Mouse (Mus musculus): ENCODE data around the gene App. TPM values are rescaled to one million over a fixed set of nuclear protein-coding genes. Genes with fewer than 3 reads are reported as not detected.

App gene
- polyA plus RNA-seq, 1 experiment from 2014 or later: 297 TPM

GRCm38 (mm10) chr16:85103116-85103787 lies 70.3 kb downstream of the App start:
- WGBS: 84% methylated on average over 13 of the region's 13 CpGs
- no peak overlapping the region for H3K27ac ChIP-seq (ENCODE audit: low read length)
- H3K36me3 ChIP-seq (ENCODE audit: control insufficient read depth, insufficient read depth, low read length): peaks cover 13% of the 10 kb centered on the region
- H3K4me3 ChIP-seq (ENCODE audit: low read length): no peak overlapping the region
- peaks cover 3% of the 10 kb centered on the region; the same call in 1 of the 2 replicates for H3K4me1 ChIP-seq (replicated peaks; ENCODE audit: control insufficient read depth, insufficient read depth, low read length)
- no peak overlapping the region for H3K4me2 ChIP-seq (ENCODE audit: low read depth, low read length)
- H3K9me3 ChIP-seq (ENCODE audit: control insufficient read depth, low read length): no peaks in the 10 kb centered on the region
- no peaks in the 10 kb centered on the region for H3K27me3 ChIP-seq (ENCODE audit: control insufficient read depth, insufficient read depth, low read depth, low read length)
- no peak for ATAC-seq (ENCODE audit: low read depth)
- no peak overlapping the region for H3K9ac ChIP-seq (ENCODE audit: low read length)

- ATAC-seq (ENCODE audit: low read depth): no peak
- WGBS: 76% methylated on average over 3 of the region's 3 CpGs
Measured at GRCm38 (mm10) chr16:85101544-85101943, 72.0 kb downstream of the App start.

GRCm38 (mm10) chr16:85100806-85101205 lies 72.8 kb downstream of the App start:
- Histone ChIP-seq H3K36me3 (ENCODE audit: control insufficient read depth, insufficient read depth, low read length) (peaks cover 13% of the 10 kb centered on the region), H3K27ac (ENCODE audit: low read length) (no peak overlapping the region), H3K4me2 (ENCODE audit: low read depth, low read length) (no peak overlapping the region), H3K27me3 (ENCODE audit: control insufficient read depth, insufficient read depth, low read depth, low read length) (no peaks in the 10 kb centered on the region), H3K9ac (ENCODE audit: low read length) (no peak overlapping the region), H3K4me1 (replicated peaks; ENCODE audit: control insufficient read depth, insufficient read depth, low read length) (peaks cover 3% of the 10 kb centered on the region; the same call in 1 of the 2 replicates), H3K9me3 (ENCODE audit: control insufficient read depth, low read length) (no peaks in the 10 kb centered on the region), H3K4me3 (ENCODE audit: low read length) (no peak overlapping the region)
- ATAC-seq (ENCODE audit: low read depth): no peak
- WGBS: 16% methylated on average over 3 of the region's 3 CpGs

More at GRCm38 (mm10) chr16:85101544-85101943, 72.0 kb downstream of the App start:
- no peak overlapping the region for H3K9ac ChIP-seq (ENCODE audit: low read length)
- peaks cover 3% of the 10 kb centered on the region; the same call in 1 of the 2 replicates for H3K4me1 ChIP-seq (replicated peaks; ENCODE audit: control insufficient read depth, insufficient read depth, low read length)
- H3K27me3 ChIP-seq (ENCODE audit: control insufficient read depth, insufficient read depth, low read depth, low read length): no peaks in the 10 kb centered on the region
- H3K27ac ChIP-seq (ENCODE audit: low read length): no peak overlapping the region
- peaks cover 13% of the 10 kb centered on the region for H3K36me3 ChIP-seq (ENCODE audit: control insufficient read depth, insufficient read depth, low read length)
- no peaks in the 10 kb centered on the region for H3K9me3 ChIP-seq (ENCODE audit: control insufficient read depth, low read length)
- no peak overlapping the region for H3K4me2 ChIP-seq (ENCODE audit: low read depth, low read length)
- H3K4me3 ChIP-seq (ENCODE audit: low read length): no peak overlapping the region

- peaks cover 3% of the 10 kb centered on the region; the same call in 1 of the 2 replicates for H3K4me1 ChIP-seq (replicated peaks; ENCODE audit: control insufficient read depth, insufficient read depth, low read length)
- no peaks in the 10 kb centered on the region for H3K27me3 ChIP-seq (ENCODE audit: control insufficient read depth, insufficient read depth, low read depth, low read length)
Measured at GRCm38 (mm10) chr16:85099487-85099886, 74.1 kb downstream of the App start.

GRCm38 (mm10) chr16:85099044-85099443 lies 74.5 kb downstream of the App start:
- no peak overlapping the region for H3K4me3 ChIP-seq (ENCODE audit: low read length)
- H3K9me3 ChIP-seq (ENCODE audit: control insufficient read depth, low read length): no peaks in the 10 kb centered on the region
- H3K27ac ChIP-seq (ENCODE audit: low read length): no peak overlapping the region
- 80% methylated on average over 7 of the region's 7 CpGs for WGBS
- no peak for ATAC-seq (ENCODE audit: low read depth)
- H3K4me2 ChIP-seq (ENCODE audit: low read depth, low read length): no peak overlapping the region
- H3K4me1 ChIP-seq (replicated peaks; ENCODE audit: control insufficient read depth, insufficient read depth, low read length): peaks cover 3% of the 10 kb centered on the region; the same call in 1 of the 2 replicates
- no peaks in the 10 kb centered on the region for H3K27me3 ChIP-seq (ENCODE audit: control insufficient read depth, insufficient read depth, low read depth, low read length)
- peaks cover 13% of the 10 kb centered on the region for H3K36me3 ChIP-seq (ENCODE audit: control insufficient read depth, insufficient read depth, low read length)
- no peak overlapping the region for H3K9ac ChIP-seq (ENCODE audit: low read length)

More at GRCm38 (mm10) chr16:85099487-85099886, 74.1 kb downstream of the App start:
- H3K4me3 ChIP-seq (ENCODE audit: low read length): no peak overlapping the region
- ATAC-seq (ENCODE audit: low read depth): no peak
- 42% methylated on average over 7 of the region's 7 CpGs for WGBS
- H3K9me3 ChIP-seq (ENCODE audit: control insufficient read depth, low read length): no peaks in the 10 kb centered on the region
- no peak overlapping the region for H3K9ac ChIP-seq (ENCODE audit: low read length)
- H3K36me3 ChIP-seq (ENCODE audit: control insufficient read depth, insufficient read depth, low read length): peaks cover 13% of the 10 kb centered on the region
- H3K4me2 ChIP-seq (ENCODE audit: low read depth, low read length): no peak overlapping the region
- no peak overlapping the region for H3K27ac ChIP-seq (ENCODE audit: low read length)

GRCm38 (mm10) chr16:85096396-85096795 lies 77.2 kb downstream of the App start:
- peaks cover 4% of the 10 kb centered on the region for H3K36me3 ChIP-seq (ENCODE audit: control insufficient read depth, insufficient read depth, low read length)
- ATAC-seq (ENCODE audit: low read depth): no peak
- H3K4me3 ChIP-seq (ENCODE audit: low read length): no peak overlapping the region
- H3K4me1 ChIP-seq (replicated peaks; ENCODE audit: control insufficient read depth, insufficient read depth, low read length): peaks cover 3% of the 10 kb centered on the region; the same call in 1 of the 2 replicates
- no peak overlapping the region for H3K9ac ChIP-seq (ENCODE audit: low read length)
- no peaks in the 10 kb centered on the region for H3K27me3 ChIP-seq (ENCODE audit: control insufficient read depth, insufficient read depth, low read depth, low read length)
- WGBS: 70% methylated on average over 6 of the region's 6 CpGs
- no peaks in the 10 kb centered on the region for H3K9me3 ChIP-seq (ENCODE audit: control insufficient read depth, low read length)
- no peak overlapping the region for H3K27ac ChIP-seq (ENCODE audit: low read length)
- no peak overlapping the region for H3K4me2 ChIP-seq (ENCODE audit: low read depth, low read length)

- no peak overlapping the region for H3K4me2 ChIP-seq (ENCODE audit: low read depth, low read length)
- peaks cover 2% of the 10 kb centered on the region for H3K36me3 ChIP-seq (ENCODE audit: control insufficient read depth, insufficient read depth, low read length)
- ATAC-seq (ENCODE audit: low read depth): 0 out of 2 replicates have a peak, but pooled peaks have one; percentile 49
- no peak overlapping the region for H3K27ac ChIP-seq (ENCODE audit: low read length)
- 68% methylated on average over 2 of the region's 2 CpGs for WGBS
- no peak overlapping the region for H3K4me3 ChIP-seq (ENCODE audit: low read length)
- peaks cover 3% of the 10 kb centered on the region; the same call in 1 of the 2 replicates for H3K4me1 ChIP-seq (replicated peaks; ENCODE audit: control insufficient read depth, insufficient read depth, low read length)
- H3K9ac ChIP-seq (ENCODE audit: low read length): no peak overlapping the region
- H3K27me3 ChIP-seq (ENCODE audit: control insufficient read depth, insufficient read depth, low read depth, low read length): no peaks in the 10 kb centered on the region
- no peaks in the 10 kb centered on the region for H3K9me3 ChIP-seq (ENCODE audit: control insufficient read depth, low read length)
Measured at GRCm38 (mm10) chr16:85095923-85096322, 77.6 kb downstream of the App start.

- ATAC-seq (ENCODE audit: low read depth): no peak
- Histone ChIP-seq H3K36me3 (ENCODE audit: control insufficient read depth, insufficient read depth, low read length) (no peaks in the 10 kb centered on the region; the same call in 1 of the 2 replicates), H3K9ac (ENCODE audit: low read length) (no peak overlapping the region), H3K27ac (ENCODE audit: low read length) (no peak overlapping the region), H3K27me3 (ENCODE audit: control insufficient read depth, insufficient read depth, low read depth, low read length) (no peaks in the 10 kb centered on the region), H3K9me3 (ENCODE audit: control insufficient read depth, low read length) (no peaks in the 10 kb centered on the region), H3K4me1 (replicated peaks; ENCODE audit: control insufficient read depth, insufficient read depth, low read length) (peaks cover 9% of the 10 kb centered on the region), H3K4me3 (ENCODE audit: low read length) (no peak overlapping the region), H3K4me2 (ENCODE audit: low read depth, low read length) (no peak overlapping the region)
- WGBS: 40% methylated on average over 9 of the region's 9 CpGs
Measured at GRCm38 (mm10) chr16:85092644-85093091, 80.9 kb downstream of the App start.

GRCm38 (mm10) chr16:85092183-85092582 lies 81.4 kb downstream of the App start:
- peaks cover 14% of the 10 kb centered on the region for H3K4me1 ChIP-seq (replicated peaks; ENCODE audit: control insufficient read depth, insufficient read depth, low read length)
- H3K27me3 ChIP-seq (ENCODE audit: control insufficient read depth, insufficient read depth, low read depth, low read length): no peaks in the 10 kb centered on the region
- no peak overlapping the region for H3K27ac ChIP-seq (ENCODE audit: low read length)
- no peaks in the 10 kb centered on the region for H3K9me3 ChIP-seq (ENCODE audit: control insufficient read depth, low read length)
- 56% methylated on average over 1 of the region's 1 CpGs for WGBS
- no peak overlapping the region for H3K4me2 ChIP-seq (ENCODE audit: low read depth, low read length)
- H3K4me3 ChIP-seq (ENCODE audit: low read length): no peak overlapping the region
- no peak overlapping the region for H3K9ac ChIP-seq (ENCODE audit: low read length)
- no peak for ATAC-seq (ENCODE audit: low read depth)
- no peaks in the 10 kb centered on the region for H3K36me3 ChIP-seq (ENCODE audit: control insufficient read depth, insufficient read depth, low read length)
